Comparison of ENCODE assay signal across 8 mouse cellular contexts in genomic region chr1:91250415-91251147, GRCm38 (mm10). TPM values are rescaled to one million over a fixed set of nuclear protein-coding genes. Genes with fewer than 3 reads are reported as not detected.
DNase-seq lines count a peak whose midpoint lies in the region; ATAC-seq and TF ChIP-seq lines count a peak whose summit lies in the region.

No protein-coding gene starts in this region.

- peak overlapping the region; percentile 96 for H3K4me3 ChIP-seq in bone marrow, adult 2 months (replicated peaks; ENCODE audit: control insufficient read depth, low read depth, low read length)
- H3K4me3 ChIP-seq in forebrain, embryonic 12.5 days (replicated peaks): peak overlapping the region; percentile 99
- H3K4me3 ChIP-seq in hindbrain, embryonic 15.5 days: peak overlapping the region; percentile 88
- H3K4me3 ChIP-seq in liver, embryonic 15.5 days (replicated peaks): peak overlapping the region; percentile 98

- H3K27ac ChIP-seq in bone marrow, adult 2 months (ENCODE audit: control insufficient read depth, insufficient read depth, low read depth, low read length, poor library complexity): peak overlapping the region; percentile 89
- H3K27ac ChIP-seq in forebrain, embryonic 12.5 days: peak overlapping the region; percentile 88
- H3K27ac ChIP-seq in hindbrain, embryonic 15.5 days (replicated peaks): peak overlapping the region; percentile 84
- peak overlapping the region; percentile 95 for H3K27ac ChIP-seq in liver, embryonic 15.5 days (replicated peaks)

- no peak for TF ChIP-seq POLR2A in bone marrow, adult 2 months (IDR thresholded peaks at IDR 0.05; ENCODE audit: borderline replicate concordance, control insufficient read depth, low read depth, low read length)

- ATAC-seq in forebrain, embryonic 12.5 days (ENCODE audit: low FRiP score): peak; percentile 9
- ATAC-seq in hindbrain, embryonic 15.5 days (ENCODE audit: low FRiP score, low read depth): no peak
- ATAC-seq in liver, embryonic 15.5 days (ENCODE audit: insufficient read depth): peak; percentile 36

- H3K4me2 ChIP-seq in forebrain, embryonic 12.5 days: peak overlapping the region; percentile 93
- peak overlapping the region; percentile 79 for H3K4me2 ChIP-seq in hindbrain, embryonic 15.5 days
- peak overlapping the region; percentile 89 for H3K4me2 ChIP-seq in liver, embryonic 15.5 days

- under 1% methylated on average over 67 of the region's 70 CpGs for WGBS in bone marrow, adult 2 months
- WGBS in forebrain, embryonic 12.5 days: under 1% methylated on average over 67 of the region's 70 CpGs
- WGBS in hindbrain, embryonic 15.5 days: under 1% methylated on average over 63 of the region's 70 CpGs
- WGBS in liver, embryonic 15.5 days (ENCODE audit: insufficient replicate concordance): under 1% methylated on average over 64 of the region's 70 CpGs

- peak overlapping the region; percentile 99 for H3K9ac ChIP-seq in forebrain, embryonic 12.5 days
- peak overlapping the region; percentile 96 for H3K9ac ChIP-seq in hindbrain, embryonic 15.5 days
- peak overlapping the region; percentile 98 for H3K9ac ChIP-seq in liver, embryonic 15.5 days

- H3K36me3 ChIP-seq in forebrain, embryonic 12.5 days (replicated peaks): peaks cover 3% of the 10 kb centered on the region; the same call in 1 of the 2 replicates
- H3K36me3 ChIP-seq in hindbrain, embryonic 15.5 days: no peaks in the 10 kb centered on the region; the same call in 1 of the 2 replicates
- H3K36me3 ChIP-seq in liver, embryonic 15.5 days (replicated peaks): peaks cover 12% of the 10 kb centered on the region

- intact Hi-C loops in left cerebral cortex, postnatal 4 days (cut with DNase I): no loop called here
- intact Hi-C loops in left cerebral cortex, postnatal 36 days (cut with DNase I): no loop called here

- TF ChIP-seq CTCF in bone marrow, adult 2 months (IDR thresholded peaks at IDR 0.05; ENCODE audit: control insufficient read depth, insufficient read depth, low read length): no peak

- no peaks in the 10 kb centered on the region for H3K27me3 ChIP-seq in forebrain, embryonic 12.5 days
- no peaks in the 10 kb centered on the region for H3K27me3 ChIP-seq in hindbrain, embryonic 15.5 days
- no peaks in the 10 kb centered on the region for H3K27me3 ChIP-seq in liver, embryonic 15.5 days

- peaks cover 3% of the 10 kb centered on the region; the same call in 1 of the 2 replicates for H3K4me1 ChIP-seq in bone marrow, adult 2 months (ENCODE audit: control insufficient read depth, insufficient read depth, low read length)
- H3K4me1 ChIP-seq in forebrain, embryonic 12.5 days: peaks cover 25% of the 10 kb centered on the region
- peaks cover 30% of the 10 kb centered on the region for H3K4me1 ChIP-seq in hindbrain, embryonic 15.5 days (replicated peaks)
- H3K4me1 ChIP-seq in liver, embryonic 15.5 days (replicated peaks): peaks cover 64% of the 10 kb centered on the region

- H3K9me3 ChIP-seq in forebrain, embryonic 12.5 days: no peaks in the 10 kb centered on the region
- H3K9me3 ChIP-seq in hindbrain, embryonic 15.5 days: no peaks in the 10 kb centered on the region
- H3K9me3 ChIP-seq in liver, embryonic 15.5 days (replicated peaks): no peaks in the 10 kb centered on the region

- peak; percentile 18 for DNase-seq in left cerebral cortex, postnatal 4 days
- no peak for DNase-seq in left cerebral cortex, postnatal 36 days (ENCODE audit: low spot score in 2 of 2)
- DNase-seq in retina, embryonic 14.5 days (ENCODE audit: low spot score): peak; percentile 11
- DNase-seq in ovary, postnatal 36 days (ENCODE audit: low spot score): no peak

RNA-seq across cellular contexts. Expression of gene Ube2f, which starts 0.5 kb away (rescaled TPM):
- total RNA-seq in left cerebral cortex, postnatal 4 days (2021): 10 to 100 TPM; 44.5 to 48.4 TPM
- 10 to 100 TPM; 51.2 to 57.2 TPM for total RNA-seq in left cerebral cortex, postnatal 36 days (2021)
- polyA plus RNA-seq in bone marrow, adult 2 months (2011; ENCODE audit: insufficient read depth, insufficient read length, low replicate concordance, missing spikeins): 48.9 and 62.6 TPM in 2 replicates
- 75.9 and 78.9 TPM in 2 replicates for polyA plus RNA-seq in forebrain, embryonic 12.5 days (2016; fragmentation: Nextera tagmentation; extraction: Ambion mirVana)
- 56.4 and 59.4 TPM in 2 replicates for polyA plus RNA-seq in hindbrain, embryonic 15.5 days (2015; fragmentation: Nextera tagmentation; extraction: Ambion mirVana)
- 66.9 and 68.6 TPM in 2 replicates for polyA plus RNA-seq in liver, embryonic 15.5 days (2015; fragmentation: Nextera tagmentation; extraction: Ambion mirVana)

RNA-seq across cellular contexts. Expression of gene Scly, which starts 47.6 kb away (rescaled TPM):
- total RNA-seq in left cerebral cortex, postnatal 4 days (2021): 10 to 100 TPM in 1 of 2 experiments, 1 to 10 TPM in 1; 9.2 to 11.3 TPM
- 10 to 100 TPM; 20.6 to 23.1 TPM for total RNA-seq in left cerebral cortex, postnatal 36 days (2021)
- 24.1 and 26.7 TPM in 2 replicates for polyA plus RNA-seq in bone marrow, adult 2 months (2011; ENCODE audit: insufficient read depth, insufficient read length, low replicate concordance, missing spikeins)
- polyA plus RNA-seq in forebrain, embryonic 12.5 days (2016; fragmentation: Nextera tagmentation; extraction: Ambion mirVana): 11.1 and 12.0 TPM in 2 replicates
- 11.9 and 13.5 TPM in 2 replicates for polyA plus RNA-seq in hindbrain, embryonic 15.5 days (2015; fragmentation: Nextera tagmentation; extraction: Ambion mirVana)
- 27.5 and 31.2 TPM in 2 replicates for polyA plus RNA-seq in liver, embryonic 15.5 days (2015; fragmentation: Nextera tagmentation; extraction: Ambion mirVana)

Comparison
In these comparisons a context has a peak if more than half of its experiments do, and no peak if none do; other contexts are left out.
1. DNase-seq: peak in left cerebral cortex, postnatal 4 days (single experiment) and retina, embryonic 14.5 days (single experiment); none in left cerebral cortex, postnatal 36 days (0 of 2) and ovary, postnatal 36 days (single experiment).
2. Peak in every context shown above with its lines, with median percentiles within 50 percentile points of each other: H3K27ac ChIP-seq, H3K4me3 ChIP-seq, H3K4me2 ChIP-seq and H3K9ac ChIP-seq.